Mouse (Mus musculus) lung, adult 2 months (tissue): ENCODE measurements around the gene Krtap10-10.

Source experiments
- CTCF ChIP-seq: fragments of 200-500 bp; IDR thresholded peaks from 2 replicates; pipeline ENCODE4 v1.5.1; 2011; ENCODE audit warnings: mild to moderate bottlenecking, low read length, control low read depth; ENCODE audit not compliant: insufficient read depth
- POLR2A ChIP-seq: fragments of 200-500 bp; IDR thresholded peaks from 2 replicates; pipeline ENCODE4 v1.6.1; 2011; ENCODE audit warnings: low read depth, mild to moderate bottlenecking, control low read depth, low read length, borderline replicate concordance; ENCODE audit errors: extremely low read depth

DNA sequence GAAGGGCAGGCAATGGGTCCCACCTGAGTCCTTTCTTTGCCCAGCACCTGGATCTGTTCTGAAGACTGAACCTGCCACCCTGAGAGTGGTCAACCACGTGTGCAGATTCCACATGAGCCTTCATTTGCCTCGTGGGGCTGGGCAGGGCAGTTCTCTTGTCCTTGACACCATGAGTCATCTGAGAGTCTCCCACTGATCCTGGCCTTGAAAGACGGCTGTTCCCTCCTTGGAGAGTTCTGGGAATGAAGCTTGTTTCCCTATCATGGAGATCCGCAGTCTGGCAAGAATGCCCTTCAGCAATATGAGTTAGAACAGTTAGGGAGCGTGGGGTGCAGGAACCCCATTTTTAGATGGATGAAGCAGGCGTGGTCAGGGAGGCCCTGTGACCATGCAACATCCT lies 3.3 kb downstream of the Krtap10-10 start:
- no peak for TF ChIP-seq CTCF
- no peak for TF ChIP-seq POLR2A
